ENCODE assay signal across 8 mouse cellular contexts in genomic region chr5:135009590-135010319, GRCm38 (mm10). TPM values are rescaled to one million over a fixed set of nuclear protein-coding genes. Genes with fewer than 3 reads are reported as not detected.
DNase-seq lines count a peak whose midpoint lies in the region; ATAC-seq and TF ChIP-seq lines count a peak whose summit lies in the region.

No protein-coding gene starts in this region.

- peak overlapping the region; percentile 99 for H3K27ac ChIP-seq in heart, embryonic 12.5 days (ENCODE audit: poor library complexity, severe bottlenecking)
- H3K27ac ChIP-seq in kidney, postnatal 0 days, result peak overlapping the region; percentile 96
- peak overlapping the region; percentile 92 for H3K27ac ChIP-seq in liver, embryonic 13.5 days
- peak overlapping the region; percentile 98 for H3K27ac ChIP-seq in stomach, embryonic 14.5 days (ENCODE audit: low read length)

- peak overlapping the region; percentile 75 for H3K9ac ChIP-seq in heart, embryonic 12.5 days
- peak overlapping the region; percentile 63 for H3K9ac ChIP-seq in kidney, postnatal 0 days (ENCODE audit: low read depth, low read length)
- H3K9ac ChIP-seq in liver, embryonic 13.5 days, result peak overlapping the region; percentile 73
- H3K9ac ChIP-seq in stomach, embryonic 14.5 days (replicated peaks; ENCODE audit: low read depth, low read length), result peak overlapping the region; percentile 37; the same call in 1 of the 2 replicates

- H3K4me2 ChIP-seq in heart, embryonic 12.5 days, result peak overlapping the region; percentile 77
- H3K4me2 ChIP-seq in kidney, postnatal 0 days (ENCODE audit: low read length), result peak overlapping the region; percentile 69
- peak overlapping the region; percentile 95 for H3K4me2 ChIP-seq in liver, embryonic 13.5 days
- H3K4me2 ChIP-seq in stomach, embryonic 14.5 days (replicated peaks; ENCODE audit: low read depth, low read length), result peak overlapping the region; percentile 58

- H3K4me3 ChIP-seq in erythroblast, embryonic 14.5 days (replicated peaks), result peak overlapping the region; percentile 84
- peak overlapping the region; percentile 64 for H3K4me3 ChIP-seq in heart, embryonic 12.5 days
- peak overlapping the region; percentile 54 for H3K4me3 ChIP-seq in kidney, postnatal 0 days (replicated peaks; ENCODE audit: low read depth, low read length)
- H3K4me3 ChIP-seq in liver, embryonic 13.5 days (replicated peaks), result peak overlapping the region; percentile 69
- H3K4me3 ChIP-seq in stomach, embryonic 14.5 days (ENCODE audit: low read depth, low read length), result peak overlapping the region; percentile 48

- peak; percentile 81 for ATAC-seq in heart, embryonic 12.5 days (ENCODE audit: insufficient number of reproducible peaks, low FRiP score)
- peak; percentile 61 for ATAC-seq in kidney, postnatal 0 days (replicated peaks; ENCODE audit: low FRiP score, low read depth)
- peak; percentile 65 for ATAC-seq in liver, embryonic 13.5 days (ENCODE audit: low read depth)
- peak; percentile 69 for ATAC-seq in stomach, embryonic 14.5 days (ENCODE audit: insufficient number of reproducible peaks, insufficient read depth, low FRiP score, low read depth)

- peak; percentile 94 for DNase-seq in CD4-positive helper T cell, adult 2 months (ENCODE audit: low read depth, low spot score)
- peak; percentile 90 for DNase-seq in brain, embryonic 14.5 days (ENCODE audit: low read depth)
- DNase-seq in kidney, postnatal 0 days (ENCODE audit: low spot score), result peak; percentile 96
- DNase-seq in liver, embryonic 13.5 days, result peak; percentile 85
- peak; percentile 88 to 90 for DNase-seq in natural killer cell, adult 2 months (ENCODE audit: low spot score in 2 of 2)

- H3K36me3 ChIP-seq in erythroblast, embryonic 14.5 days (ENCODE audit: control insufficient read depth), result peaks cover 11% of the 10 kb centered on the region
- H3K36me3 ChIP-seq in heart, embryonic 12.5 days, result peaks cover 4% of the 10 kb centered on the region; the same call in 1 of the 2 replicates
- no peaks in the 10 kb centered on the region for H3K36me3 ChIP-seq in kidney, postnatal 0 days (ENCODE audit: insufficient read depth, low read length)
- H3K36me3 ChIP-seq in liver, embryonic 13.5 days, result peaks cover 9% of the 10 kb centered on the region; the same call in 1 of the 2 replicates
- peaks cover 6% of the 10 kb centered on the region; the same call in 1 of the 2 replicates for H3K36me3 ChIP-seq in stomach, embryonic 14.5 days (ENCODE audit: control insufficient read depth, insufficient read depth, low read length)

- WGBS in heart, embryonic 12.5 days, result under 1% methylated on average over 37 of the region's 37 CpGs
- WGBS in kidney, postnatal 0 days, result 0% methylated on average over 35 of the region's 37 CpGs
- WGBS in liver, embryonic 13.5 days (ENCODE audit: insufficient replicate concordance), result under 1% methylated on average over 37 of the region's 37 CpGs
- under 1% methylated on average over 37 of the region's 37 CpGs for WGBS in stomach, embryonic 14.5 days

- peak; percentile 20; the same call in 1 of the 2 replicates for TF ChIP-seq POLR2A in brain, embryonic 14.5 days (IDR thresholded peaks at IDR 0.05; ENCODE audit: borderline replicate concordance, extremely low read depth, insufficient read depth, insufficient read length, poor library complexity, severe bottlenecking)

- no peak for TF ChIP-seq CTCF in brain, embryonic 14.5 days (IDR thresholded peaks at IDR 0.05; ENCODE audit: borderline replicate concordance, extremely low read depth, insufficient read depth, insufficient read length)
- TF ChIP-seq CTCF in kidney, postnatal 0 days (IDR thresholded peaks at IDR 0.05; ENCODE audit: low read depth), result no peak

- H3K27me3 ChIP-seq in erythroblast, embryonic 14.5 days (ENCODE audit: control insufficient read depth), result peaks cover 20% of the 10 kb centered on the region
- 0 out of 2 replicates have a peak, but pooled peaks cover 8% of the 10 kb centered on the region for H3K27me3 ChIP-seq in heart, embryonic 12.5 days (replicated peaks)
- no peaks in the 10 kb centered on the region for H3K27me3 ChIP-seq in kidney, postnatal 0 days (ENCODE audit: insufficient read depth, low read length)
- H3K27me3 ChIP-seq in liver, embryonic 13.5 days, result no peaks in the 10 kb centered on the region
- no peaks in the 10 kb centered on the region for H3K27me3 ChIP-seq in stomach, embryonic 14.5 days (ENCODE audit: control insufficient read depth, insufficient read depth, low read length)

- H3K9me3 ChIP-seq in erythroblast, embryonic 14.5 days (ENCODE audit: control insufficient read depth, low read length), result no peaks in the 10 kb centered on the region
- no peaks in the 10 kb centered on the region for H3K9me3 ChIP-seq in heart, embryonic 12.5 days (replicated peaks)
- no peaks in the 10 kb centered on the region for H3K9me3 ChIP-seq in kidney, postnatal 0 days (replicated peaks; ENCODE audit: low read length)
- H3K9me3 ChIP-seq in liver, embryonic 13.5 days (replicated peaks), result no peaks in the 10 kb centered on the region
- no peaks in the 10 kb centered on the region for H3K9me3 ChIP-seq in stomach, embryonic 14.5 days (ENCODE audit: control insufficient read depth, low read depth, low read length)

- peaks cover 57% of the 10 kb centered on the region for H3K4me1 ChIP-seq in erythroblast, embryonic 14.5 days (ENCODE audit: control insufficient read depth)
- H3K4me1 ChIP-seq in heart, embryonic 12.5 days (replicated peaks), result peaks cover 39% of the 10 kb centered on the region
- H3K4me1 ChIP-seq in kidney, postnatal 0 days (replicated peaks; ENCODE audit: insufficient read depth, low read length), result peaks cover 6% of the 10 kb centered on the region; the same call in 1 of the 2 replicates
- peaks cover 48% of the 10 kb centered on the region for H3K4me1 ChIP-seq in liver, embryonic 13.5 days (replicated peaks)
- peaks cover 34% of the 10 kb centered on the region for H3K4me1 ChIP-seq in stomach, embryonic 14.5 days (ENCODE audit: control insufficient read depth, insufficient read depth, low read length)

RNA-seq across cellular contexts. Expression of gene Abhd11, which starts 0.8 kb away (rescaled TPM):
- polyA plus RNA-seq in brain, embryonic 14.5 days (2012; rRNA removed), result 65.6 and 94.1 TPM in 2 replicates
- polyA plus RNA-seq in erythroblast, embryonic 14.5 days (2012), result 1.8 and 2.2 TPM in 2 replicates
- polyA plus RNA-seq in heart, embryonic 12.5 days (2016; fragmentation: Nextera tagmentation; extraction: Ambion mirVana), result 58.1 and 58.3 TPM in 2 replicates
- 93.7 and 94.5 TPM in 2 replicates for polyA plus RNA-seq in kidney, postnatal 0 days (2015; fragmentation: Nextera tagmentation; extraction: Ambion mirVana)
- 37.0 and 37.3 TPM in 2 replicates for polyA plus RNA-seq in liver, embryonic 13.5 days (2015; fragmentation: Nextera tagmentation; extraction: Ambion mirVana)
- 73.3 and 80.6 TPM in 2 replicates for polyA plus RNA-seq in stomach, embryonic 14.5 days (2014; fragmentation: Nextera tagmentation; extraction: Ambion mirVana)

RNA-seq across cellular contexts. Expression of gene Stx1a, which starts 13.5 kb away (rescaled TPM):
- 151 and 152 TPM in 2 replicates for polyA plus RNA-seq in brain, embryonic 14.5 days (2012; rRNA removed)
- polyA plus RNA-seq in erythroblast, embryonic 14.5 days (2012), result 0.05 and 0.07 TPM in 2 replicates
- polyA plus RNA-seq in heart, embryonic 12.5 days (2016; fragmentation: Nextera tagmentation; extraction: Ambion mirVana), result 12.1 and 13.3 TPM in 2 replicates
- polyA plus RNA-seq in kidney, postnatal 0 days (2015; fragmentation: Nextera tagmentation; extraction: Ambion mirVana), result 6.6 and 9.0 TPM in 2 replicates
- 1.3 and 1.5 TPM in 2 replicates for polyA plus RNA-seq in liver, embryonic 13.5 days (2015; fragmentation: Nextera tagmentation; extraction: Ambion mirVana)
- polyA plus RNA-seq in stomach, embryonic 14.5 days (2014; fragmentation: Nextera tagmentation; extraction: Ambion mirVana), result 17.4 and 17.7 TPM in 2 replicates

RNA-seq across cellular contexts. Expression of gene Cldn3, which starts 23.7 kb away (rescaled TPM):
- 2.8 and 4.7 TPM in 2 replicates for polyA plus RNA-seq in brain, embryonic 14.5 days (2012; rRNA removed)
- 0.04 TPM in 1 of 2 replicates, not detected in the other for polyA plus RNA-seq in erythroblast, embryonic 14.5 days (2012)
- 2.5 and 3.2 TPM in 2 replicates for polyA plus RNA-seq in heart, embryonic 12.5 days (2016; fragmentation: Nextera tagmentation; extraction: Ambion mirVana)
- polyA plus RNA-seq in kidney, postnatal 0 days (2015; fragmentation: Nextera tagmentation; extraction: Ambion mirVana), result 72.4 and 72.9 TPM in 2 replicates
- 0.38 and 0.74 TPM in 2 replicates for polyA plus RNA-seq in liver, embryonic 13.5 days (2015; fragmentation: Nextera tagmentation; extraction: Ambion mirVana)
- polyA plus RNA-seq in stomach, embryonic 14.5 days (2014; fragmentation: Nextera tagmentation; extraction: Ambion mirVana), result 69.7 and 71.2 TPM in 2 replicates

RNA-seq across cellular contexts. Expression of gene Dnajc30, which starts 54.2 kb away (rescaled TPM):
- 34.8 and 35.9 TPM in 2 replicates for polyA plus RNA-seq in brain, embryonic 14.5 days (2012; rRNA removed)
- polyA plus RNA-seq in erythroblast, embryonic 14.5 days (2012), result 5.0 and 5.9 TPM in 2 replicates
- 25.0 and 28.4 TPM in 2 replicates for polyA plus RNA-seq in heart, embryonic 12.5 days (2016; fragmentation: Nextera tagmentation; extraction: Ambion mirVana)
- polyA plus RNA-seq in kidney, postnatal 0 days (2015; fragmentation: Nextera tagmentation; extraction: Ambion mirVana), result 42.4 and 42.6 TPM in 2 replicates
- 15.2 and 16.5 TPM in 2 replicates for polyA plus RNA-seq in liver, embryonic 13.5 days (2015; fragmentation: Nextera tagmentation; extraction: Ambion mirVana)
- polyA plus RNA-seq in stomach, embryonic 14.5 days (2014; fragmentation: Nextera tagmentation; extraction: Ambion mirVana), result 34.8 and 34.9 TPM in 2 replicates

RNA-seq across cellular contexts. Expression of gene Bud23, which starts 55.0 kb away (rescaled TPM):
- 81.8 and 112 TPM in 2 replicates for polyA plus RNA-seq in brain, embryonic 14.5 days (2012; rRNA removed)
- 12.3 TPM in 2 replicates for polyA plus RNA-seq in erythroblast, embryonic 14.5 days (2012)
- 63.6 and 68.5 TPM in 2 replicates for polyA plus RNA-seq in heart, embryonic 12.5 days (2016; fragmentation: Nextera tagmentation; extraction: Ambion mirVana)
- polyA plus RNA-seq in kidney, postnatal 0 days (2015; fragmentation: Nextera tagmentation; extraction: Ambion mirVana), result 80.4 and 85.2 TPM in 2 replicates
- polyA plus RNA-seq in liver, embryonic 13.5 days (2015; fragmentation: Nextera tagmentation; extraction: Ambion mirVana), result 82.4 and 92.4 TPM in 2 replicates
- polyA plus RNA-seq in stomach, embryonic 14.5 days (2014; fragmentation: Nextera tagmentation; extraction: Ambion mirVana), result 95.2 and 99.0 TPM in 2 replicates

Comparison
In these comparisons a context has a peak if more than half of its experiments do, and no peak if none do; other contexts are left out.
1. Peak in every context shown above with its lines: DNase-seq, ATAC-seq, H3K4me3 ChIP-seq and H3K27ac ChIP-seq.
2. RNA of gene Abhd11, which starts 0.8 kb away (polyA plus RNA-seq): 93.7 to 94.5 TPM in kidney, postnatal 0 days, 73.3 to 80.6 TPM in stomach, embryonic 14.5 days, 65.6 to 94.1 TPM in brain, embryonic 14.5 days, 58.1 to 58.3 TPM in heart, embryonic 12.5 days and 37.0 to 37.3 TPM in liver, embryonic 13.5 days; 1.8 to 2.2 TPM in erythroblast, embryonic 14.5 days; every median in the first group is over 10 times any median in the second.
3. RNA of gene Cldn3, which starts 23.7 kb away (polyA plus RNA-seq): 72.4 to 72.9 TPM in kidney, postnatal 0 days and 69.7 to 71.2 TPM in stomach, embryonic 14.5 days; 2.8 to 4.7 TPM in brain, embryonic 14.5 days, 2.5 to 3.2 TPM in heart, embryonic 12.5 days, 0.38 to 0.74 TPM in liver, embryonic 13.5 days and 0.04 TPM in erythroblast, embryonic 14.5 days; every median in the first group is over 10 times any median in the second.